Mouse (Mus musculus) cortical plate, adult 2 months (tissue): ENCODE measurements around the gene Scamp3.

Source experiments
- CTCF ChIP-seq: fragments of 200-500 bp; IDR thresholded peaks from 2 replicates; pipeline ENCODE4 v1.5.1; 2011; ENCODE audit warnings: mild to moderate bottlenecking, control low read depth, low read length; ENCODE audit not compliant: insufficient read depth; ENCODE audit errors: extremely low read depth
- POLR2A ChIP-seq: fragments of 200-500 bp; IDR thresholded peaks from 2 replicates; pipeline ENCODE4 v1.6.1; 2011; ENCODE audit warnings: mild to moderate bottlenecking, low read length, control low read depth; ENCODE audit not compliant: insufficient read depth; ENCODE audit errors: extremely low read depth

GRCm38 (mm10) chr3:89215853-89216252 is 38.6 kb downstream of the Scamp3 start:
- TF ChIP-seq POLR2A (no peak), CTCF (peak; percentile 93)
